ENCODE assay signal across 15 mouse cellular contexts in the genomic region with DNA sequence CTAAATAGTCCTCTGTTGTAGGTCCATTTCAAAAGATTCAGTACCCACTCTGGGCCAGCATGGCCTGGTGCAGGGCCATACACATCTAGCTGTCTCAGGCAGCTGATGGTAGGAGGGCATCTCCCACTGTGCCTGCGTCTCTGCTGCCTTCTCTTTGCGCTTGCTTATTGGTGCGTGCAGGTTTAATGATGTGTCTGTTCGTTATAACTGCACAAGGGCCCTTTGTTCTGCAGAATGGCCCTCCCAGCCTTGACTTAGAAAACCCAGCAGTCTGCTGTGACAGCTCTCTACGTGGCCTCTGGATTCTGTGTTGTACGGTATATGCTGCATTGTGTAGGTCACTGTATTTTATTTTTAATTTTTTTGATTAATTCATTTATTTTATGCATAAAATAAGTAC.
DNase-seq lines count a peak whose midpoint lies in the region; ATAC-seq and TF ChIP-seq lines count a peak whose summit lies in the region.
"Had no signal": no experiment of that assay in that cellular context is flagged by ENCODE, and none has a peak within 500 bp of the region (broad histone marks: within the 10 kb centered on the region; RNA-seq: fewer than 3 reads in every experiment).

No protein-coding gene starts in this region.

- H3K27me3 ChIP-seq in midbrain, embryonic 14.5 days (ENCODE audit: control insufficient read depth, insufficient read depth, low read length), result peaks cover 3% of the 10 kb centered on the region; the same call in 1 of the 2 replicates
- peaks cover 8% of the 10 kb centered on the region for H3K27me3 ChIP-seq in midbrain, embryonic 10.5 days (ENCODE audit: low read depth, poor library complexity, severe bottlenecking)
- H3K27me3 ChIP-seq in forebrain, embryonic 14.5 days (replicated peaks; ENCODE audit: control insufficient read depth, insufficient read depth, low read length), result no peaks in the 10 kb centered on the region
- no peaks in the 10 kb centered on the region for H3K27me3 ChIP-seq in hindbrain, embryonic 16.5 days (replicated peaks; ENCODE audit: control insufficient read depth, insufficient read depth, low read length)
- no peaks in the 10 kb centered on the region for H3K27me3 ChIP-seq in stomach, postnatal 0 days (ENCODE audit: control insufficient read depth, insufficient read depth, low read length)

- H3K4me3 ChIP-seq in midbrain, embryonic 14.5 days (replicated peaks; ENCODE audit: low read depth, low read length), result no peak overlapping the region
- H3K4me3 ChIP-seq in midbrain, embryonic 10.5 days, result no peak overlapping the region
- no peak overlapping the region for H3K4me3 ChIP-seq in forebrain, embryonic 14.5 days (ENCODE audit: low read depth, low read length)
- H3K4me3 ChIP-seq in hindbrain, embryonic 16.5 days (ENCODE audit: low read length), result no peak overlapping the region
- no peak overlapping the region for H3K4me3 ChIP-seq in stomach, postnatal 0 days (ENCODE audit: low read depth, low read length)
- H3K4me3 ChIP-seq: heart, embryonic 10.5 days had no signal

- no peak for ATAC-seq in midbrain, embryonic 14.5 days (ENCODE audit: low FRiP score, low TSS enrichment)
- ATAC-seq in forebrain, embryonic 14.5 days, result peak; percentile 85
- ATAC-seq in hindbrain, embryonic 16.5 days, result peak; percentile 37; the same call in 1 of the 2 replicates
- ATAC-seq in stomach, postnatal 0 days (ENCODE audit: low FRiP score, low TSS enrichment), result no peak

- H3K9ac ChIP-seq in midbrain, embryonic 14.5 days (replicated peaks; ENCODE audit: low read length), result peak overlapping the region; percentile 13; the same call in 1 of the 2 replicates
- H3K9ac ChIP-seq in forebrain, embryonic 14.5 days (ENCODE audit: low read length), result no peak overlapping the region
- H3K9ac ChIP-seq in hindbrain, embryonic 16.5 days (ENCODE audit: low read depth, low read length), result peak overlapping the region; percentile 13; the same call in 1 of the 2 replicates
- H3K9ac ChIP-seq in stomach, postnatal 0 days (ENCODE audit: low read length), result no peak overlapping the region
- H3K9ac ChIP-seq: liver, embryonic 14.5 days had no signal

- H3K4me1 ChIP-seq in midbrain, embryonic 14.5 days (ENCODE audit: control insufficient read depth, insufficient read depth, low read length), result no peaks in the 10 kb centered on the region
- no peaks in the 10 kb centered on the region for H3K4me1 ChIP-seq in midbrain, embryonic 10.5 days
- 0 out of 2 replicates have a peak, but pooled peaks cover 7% of the 10 kb centered on the region for H3K4me1 ChIP-seq in forebrain, embryonic 14.5 days (ENCODE audit: control insufficient read depth, insufficient read depth, low read length)
- H3K4me1 ChIP-seq in hindbrain, embryonic 16.5 days (ENCODE audit: control insufficient read depth, insufficient read depth, low read depth, low read length), result peaks cover 3% of the 10 kb centered on the region; the same call in 1 of the 2 replicates
- no peaks in the 10 kb centered on the region for H3K4me1 ChIP-seq in stomach, postnatal 0 days (replicated peaks; ENCODE audit: control insufficient read depth, insufficient read depth)

- no peak overlapping the region for H3K4me2 ChIP-seq in midbrain, embryonic 14.5 days (ENCODE audit: low read length)
- H3K4me2 ChIP-seq in forebrain, embryonic 14.5 days (ENCODE audit: low read length), result no peak overlapping the region
- H3K4me2 ChIP-seq in hindbrain, embryonic 16.5 days (ENCODE audit: low read length), result no peak overlapping the region
- H3K4me2 ChIP-seq in stomach, postnatal 0 days (replicated peaks; ENCODE audit: low read depth), result no peak overlapping the region

- no peak overlapping the region for H3K27ac ChIP-seq in midbrain, embryonic 14.5 days (replicated peaks; ENCODE audit: low read depth, low read length)
- H3K27ac ChIP-seq in midbrain, embryonic 10.5 days (replicated peaks), result no peak overlapping the region
- H3K27ac ChIP-seq in forebrain, embryonic 14.5 days (ENCODE audit: low read depth, low read length), result no peak overlapping the region
- no peak overlapping the region for H3K27ac ChIP-seq in hindbrain, embryonic 16.5 days (ENCODE audit: low read depth, low read length)
- H3K27ac ChIP-seq in stomach, postnatal 0 days (replicated peaks), result no peak overlapping the region
- H3K27ac ChIP-seq: liver, embryonic 14.5 days had no signal

- WGBS in midbrain, embryonic 14.5 days, result 32% methylated on average over 6 of the region's 6 CpGs
- 65% methylated on average over 6 of the region's 6 CpGs for WGBS in midbrain, embryonic 10.5 days
- under 1% methylated on average over 6 of the region's 6 CpGs for WGBS in forebrain, embryonic 14.5 days
- 25% methylated on average over 6 of the region's 6 CpGs for WGBS in hindbrain, embryonic 16.5 days
- 79% methylated on average over 6 of the region's 6 CpGs for WGBS in stomach, postnatal 0 days

- no peaks in the 10 kb centered on the region for H3K9me3 ChIP-seq in midbrain, embryonic 14.5 days (ENCODE audit: control insufficient read depth, low read length)
- H3K9me3 ChIP-seq in midbrain, embryonic 10.5 days (replicated peaks), result no peaks in the 10 kb centered on the region
- H3K9me3 ChIP-seq in forebrain, embryonic 14.5 days (replicated peaks; ENCODE audit: control insufficient read depth, low read length), result no peaks in the 10 kb centered on the region
- no peaks in the 10 kb centered on the region for H3K9me3 ChIP-seq in hindbrain, embryonic 16.5 days (ENCODE audit: control insufficient read depth, low read length)
- no peaks in the 10 kb centered on the region for H3K9me3 ChIP-seq in stomach, postnatal 0 days (ENCODE audit: control insufficient read depth, low read length)
- H3K9me3 ChIP-seq: heart, embryonic 10.5 days had no signal

- no peak for TF ChIP-seq CTCF in stomach, postnatal 0 days (IDR thresholded peaks at IDR 0.05; ENCODE audit: low read depth)

- no peak for TF ChIP-seq EP300 in stomach, postnatal 0 days (optimal IDR thresholded peaks at IDR 0.05)

- peaks cover 3% of the 10 kb centered on the region; the same call in 1 of the 2 replicates for H3K36me3 ChIP-seq in midbrain, embryonic 14.5 days (ENCODE audit: control insufficient read depth, insufficient read depth, low read length)
- H3K36me3 ChIP-seq in midbrain, embryonic 10.5 days, result 0 out of 2 replicates have a peak, but pooled peaks cover 2% of the 10 kb centered on the region
- 0 out of 2 replicates have a peak, but pooled peaks cover 3% of the 10 kb centered on the region for H3K36me3 ChIP-seq in forebrain, embryonic 14.5 days (ENCODE audit: control insufficient read depth, insufficient read depth, low read length)
- H3K36me3 ChIP-seq in hindbrain, embryonic 16.5 days (ENCODE audit: control insufficient read depth, insufficient read depth, low read length), result no peaks in the 10 kb centered on the region
- H3K36me3 ChIP-seq in stomach, postnatal 0 days (ENCODE audit: control insufficient read depth, insufficient read depth, low read length), result peaks cover 2% of the 10 kb centered on the region; the same call in 1 of the 2 replicates

- peak; percentile 30 for DNase-seq in midbrain, embryonic 14.5 days
- no peak for DNase-seq in midbrain, embryonic 10.5 days (ENCODE audit: low spot score)
- DNase-seq in forebrain, embryonic 14.5 days (ENCODE audit: low spot score), result peak; percentile 85
- no peak for DNase-seq in frontal cortex, adult 2 months (ENCODE audit: extremely low spot score in 1 of 2, low spot score in 1 of 2)
- no peak for DNase-seq in heart, adult 9 months (ENCODE audit: low spot score in 2 of 2)
- DNase-seq in urinary bladder, adult 18-20 months (ENCODE audit: low spot score in 2 of 2), result no peak
- DNase-seq in stomach, postnatal 0 days (ENCODE audit: low spot score), result no peak
- DNase-seq: cerebellum, adult 18-20 months; heart, postnatal 4 days; kidney, adult 8-10 months; lung, postnatal 4 days; right cerebral cortex, adult 18-20 months had no signal

Comparison
In these comparisons a context has a peak if more than half of its experiments do, and no peak if none do; other contexts are left out.
1. DNase-seq: peak in midbrain, embryonic 14.5 days (single experiment) and forebrain, embryonic 14.5 days (single experiment); none in midbrain, embryonic 10.5 days (single experiment), frontal cortex, adult 2 months (0 of 2), heart, adult 9 months (0 of 2), urinary bladder, adult 18-20 months (0 of 2) and stomach, postnatal 0 days (single experiment).
2. ATAC-seq: peak in forebrain, embryonic 14.5 days (single experiment) and hindbrain, embryonic 16.5 days (single experiment); none in midbrain, embryonic 14.5 days (single experiment) and stomach, postnatal 0 days (single experiment).
3. H3K9ac ChIP-seq: peak in midbrain, embryonic 14.5 days (single experiment) and hindbrain, embryonic 16.5 days (single experiment); none in forebrain, embryonic 14.5 days (single experiment) and stomach, postnatal 0 days (single experiment).